Mouse (Mus musculus): ENCODE data around the gene C1qtnf1. TPM values are rescaled to one million over a fixed set of nuclear protein-coding genes. Genes with fewer than 3 reads are reported as not detected.
A peak's percentile ranks its signal among the peaks of the same experiment; 100 is the strongest.

The C1qtnf1 gene
- polyA plus RNA-seq, 1 experiment = 24.2 TPM

GRCm38 (mm10) chr11:118448385-118448784 lies 20.4 kb downstream of the C1qtnf1 start:
- Histone ChIP-seq H3K4me1 (ENCODE audit: control insufficient read depth, insufficient read depth, low read length) (no peaks in the 10 kb centered on the region), H3K4me3 (ENCODE audit: insufficient read depth, low read depth, low read length) (no peak overlapping the region), H3K36me3 (ENCODE audit: control insufficient read depth, insufficient read depth, low read length) (no peaks in the 10 kb centered on the region), H3K27ac (ENCODE audit: insufficient read depth, low read depth, low read length) (no peak overlapping the region), H3K27me3 (replicated peaks; ENCODE audit: control insufficient read depth, insufficient read depth, low read length) (no peaks in the 10 kb centered on the region)
- no peak for TF ChIP-seq CTCF (conservative IDR thresholded peaks at IDR 0.05; ENCODE audit: insufficient read depth, insufficient read length, low read depth, low read length)
- no peak for TF ChIP-seq POLR2A (IDR thresholded peaks at IDR 0.05; ENCODE audit: low read depth, low read length)
- no peak for DNase-seq
- 87% methylated on average over 8 of the region's 8 CpGs for WGBS

GRCm38 (mm10) chr11:118451211-118451610 lies 23.2 kb downstream of the C1qtnf1 start:
- no peak for DNase-seq
- no peak overlapping the region for H3K4me3 ChIP-seq (ENCODE audit: insufficient read depth, low read depth, low read length)
- WGBS = 86% methylated on average over 6 of the region's 6 CpGs
- H3K27ac ChIP-seq (ENCODE audit: insufficient read depth, low read depth, low read length) = no peak overlapping the region
- H3K27me3 ChIP-seq (replicated peaks; ENCODE audit: control insufficient read depth, insufficient read depth, low read length) = no peaks in the 10 kb centered on the region
- no peaks in the 10 kb centered on the region for H3K36me3 ChIP-seq (ENCODE audit: control insufficient read depth, insufficient read depth, low read length)
- no peaks in the 10 kb centered on the region for H3K4me1 ChIP-seq (ENCODE audit: control insufficient read depth, insufficient read depth, low read length)
- TF ChIP-seq POLR2A (IDR thresholded peaks at IDR 0.05; ENCODE audit: low read depth, low read length) (no peak), CTCF (conservative IDR thresholded peaks at IDR 0.05; ENCODE audit: insufficient read depth, insufficient read length, low read depth, low read length) (no peak)

- 81% methylated on average over 2 of the region's 2 CpGs for WGBS
- H3K4me3 ChIP-seq (ENCODE audit: insufficient read depth, low read depth, low read length) = no peak overlapping the region
- H3K27me3 ChIP-seq (replicated peaks; ENCODE audit: control insufficient read depth, insufficient read depth, low read length) = no peaks in the 10 kb centered on the region
- no peak overlapping the region for H3K27ac ChIP-seq (ENCODE audit: insufficient read depth, low read depth, low read length)
- DNase-seq = no peak
- TF ChIP-seq CTCF (conservative IDR thresholded peaks at IDR 0.05; ENCODE audit: insufficient read depth, insufficient read length, low read depth, low read length) (no peak), POLR2A (IDR thresholded peaks at IDR 0.05; ENCODE audit: low read depth, low read length) (no peak)
- no peaks in the 10 kb centered on the region for H3K36me3 ChIP-seq (ENCODE audit: control insufficient read depth, insufficient read depth, low read length)
- no peaks in the 10 kb centered on the region for H3K4me1 ChIP-seq (ENCODE audit: control insufficient read depth, insufficient read depth, low read length)
These were observed 25.0 kb downstream of the C1qtnf1 start for GRCm38 (mm10) chr11:118452955-118453354.

GRCm38 (mm10) chr11:118453886-118454671 lies 26.1 kb downstream of the C1qtnf1 start:
- 65% methylated on average over 11 of the region's 11 CpGs for WGBS
- H3K4me1 ChIP-seq (ENCODE audit: control insufficient read depth, insufficient read depth, low read length) = peaks cover 5% of the 10 kb centered on the region; the same call in 1 of the 2 replicates
- no peaks in the 10 kb centered on the region for H3K27me3 ChIP-seq (replicated peaks; ENCODE audit: control insufficient read depth, insufficient read depth, low read length)
- no peak overlapping the region for H3K27ac ChIP-seq (ENCODE audit: insufficient read depth, low read depth, low read length)
- TF ChIP-seq POLR2A (IDR thresholded peaks at IDR 0.05; ENCODE audit: low read depth, low read length) = no peak
- TF ChIP-seq CTCF (conservative IDR thresholded peaks at IDR 0.05; ENCODE audit: insufficient read depth, insufficient read length, low read depth, low read length) = no peak
- H3K36me3 ChIP-seq (ENCODE audit: control insufficient read depth, insufficient read depth, low read length) = no peaks in the 10 kb centered on the region
- no peak for DNase-seq
- no peak overlapping the region for H3K4me3 ChIP-seq (ENCODE audit: insufficient read depth, low read depth, low read length)

GRCm38 (mm10) chr11:118455788-118456187 lies 27.8 kb downstream of the C1qtnf1 start:
- Histone ChIP-seq H3K27ac (ENCODE audit: insufficient read depth, low read depth, low read length) (no peak overlapping the region), H3K36me3 (ENCODE audit: control insufficient read depth, insufficient read depth, low read length) (no peaks in the 10 kb centered on the region), H3K4me3 (ENCODE audit: insufficient read depth, low read depth, low read length) (no peak overlapping the region), H3K27me3 (replicated peaks; ENCODE audit: control insufficient read depth, insufficient read depth, low read length) (no peaks in the 10 kb centered on the region), H3K4me1 (ENCODE audit: control insufficient read depth, insufficient read depth, low read length) (peaks cover 5% of the 10 kb centered on the region; the same call in 1 of the 2 replicates)
- no peak for TF ChIP-seq CTCF (conservative IDR thresholded peaks at IDR 0.05; ENCODE audit: insufficient read depth, insufficient read length, low read depth, low read length)
- no peak for TF ChIP-seq POLR2A (IDR thresholded peaks at IDR 0.05; ENCODE audit: low read depth, low read length)
- WGBS = 71% methylated on average over 6 of the region's 6 CpGs
- DNase-seq = no peak

GRCm38 (mm10) chr11:118456937-118457336 lies 28.9 kb downstream of the C1qtnf1 start:
- Histone ChIP-seq H3K36me3 (ENCODE audit: control insufficient read depth, insufficient read depth, low read length) (no peaks in the 10 kb centered on the region), H3K4me1 (ENCODE audit: control insufficient read depth, insufficient read depth, low read length) (peaks cover 5% of the 10 kb centered on the region; the same call in 1 of the 2 replicates), H3K27me3 (replicated peaks; ENCODE audit: control insufficient read depth, insufficient read depth, low read length) (no peaks in the 10 kb centered on the region), H3K4me3 (ENCODE audit: insufficient read depth, low read depth, low read length) (no peak overlapping the region), H3K27ac (ENCODE audit: insufficient read depth, low read depth, low read length) (no peak overlapping the region)
- DNase-seq = peak; percentile 17
- no peak for TF ChIP-seq POLR2A (IDR thresholded peaks at IDR 0.05; ENCODE audit: low read depth, low read length)
- TF ChIP-seq CTCF (conservative IDR thresholded peaks at IDR 0.05; ENCODE audit: insufficient read depth, insufficient read length, low read depth, low read length) = no peak
- 86% methylated on average over 11 of the region's 11 CpGs for WGBS

GRCm38 (mm10) chr11:118459051-118459450 lies 31.0 kb downstream of the C1qtnf1 start:
- 10% methylated on average over 8 of the region's 8 CpGs for WGBS
- Histone ChIP-seq H3K4me3 (ENCODE audit: insufficient read depth, low read depth, low read length) (no peak overlapping the region), H3K36me3 (ENCODE audit: control insufficient read depth, insufficient read depth, low read length) (no peaks in the 10 kb centered on the region), H3K27me3 (replicated peaks; ENCODE audit: control insufficient read depth, insufficient read depth, low read length) (no peaks in the 10 kb centered on the region), H3K4me1 (ENCODE audit: control insufficient read depth, insufficient read depth, low read length) (peaks cover 5% of the 10 kb centered on the region; the same call in 1 of the 2 replicates), H3K27ac (ENCODE audit: insufficient read depth, low read depth, low read length) (0 out of 2 replicates have a peak overlapping the region, but pooled peaks have one; percentile 2)
- no peak for TF ChIP-seq POLR2A (IDR thresholded peaks at IDR 0.05; ENCODE audit: low read depth, low read length)
- TF ChIP-seq CTCF (conservative IDR thresholded peaks at IDR 0.05; ENCODE audit: insufficient read depth, insufficient read length, low read depth, low read length) = no peak
- DNase-seq = peak; percentile 79
